Mouse (Mus musculus): ENCODE data around the gene Gm5458.
"Not testable (repeated sequence)": the region's sequence is repeated elsewhere in the genome, so short reads cannot be mapped to it uniquely, and the experiment has no call there.

Gene Gm5458

DNA sequence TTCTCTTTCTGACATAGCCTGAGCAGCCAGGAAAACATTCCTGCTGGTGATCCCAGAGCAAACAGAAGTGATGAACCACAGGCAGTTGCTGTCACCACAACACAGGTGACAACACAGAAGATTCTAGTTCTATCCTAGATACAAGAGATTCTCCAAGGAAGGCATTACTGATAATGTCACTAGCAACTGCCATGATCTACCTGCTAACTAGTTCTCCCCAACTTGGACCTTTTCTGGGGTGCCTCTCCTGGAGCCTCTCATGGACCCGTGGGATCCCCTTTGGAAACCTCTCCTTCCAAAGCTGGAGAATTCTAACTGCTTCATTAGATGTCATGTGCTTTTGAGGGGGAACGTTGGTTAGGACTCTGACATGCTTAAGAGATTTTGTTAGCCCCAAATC lies at the start of gene Gm5458:
Gene Gm5458, minus strand, starts transcription at position 101 of the 400 bp plus-strand sequence.
- DNase-seq (ENCODE audit: low read depth, low spot score): not testable (repeated sequence)

DNA sequence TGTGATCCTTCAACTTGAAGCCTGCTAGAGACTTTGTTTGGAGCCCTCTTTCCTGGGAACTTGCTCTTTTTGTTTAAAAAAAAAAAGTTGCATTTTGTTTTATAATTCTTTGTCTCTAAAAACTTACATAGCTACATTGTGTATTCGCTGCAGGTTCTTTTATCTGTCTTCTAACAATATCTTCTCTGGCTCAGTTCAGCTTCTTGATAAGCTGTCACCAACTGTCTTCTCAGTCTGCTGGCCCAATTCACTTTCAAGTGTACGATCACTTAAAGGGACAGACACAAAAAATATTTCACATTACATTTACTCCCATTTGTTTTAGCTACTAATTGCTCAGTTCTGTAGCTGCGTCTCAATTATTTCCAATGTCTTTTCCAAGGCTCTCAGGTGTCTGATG lies 43.9 kb upstream of the Gm5458 start:
- no peak for DNase-seq (ENCODE audit: low read depth, low spot score)

DNA sequence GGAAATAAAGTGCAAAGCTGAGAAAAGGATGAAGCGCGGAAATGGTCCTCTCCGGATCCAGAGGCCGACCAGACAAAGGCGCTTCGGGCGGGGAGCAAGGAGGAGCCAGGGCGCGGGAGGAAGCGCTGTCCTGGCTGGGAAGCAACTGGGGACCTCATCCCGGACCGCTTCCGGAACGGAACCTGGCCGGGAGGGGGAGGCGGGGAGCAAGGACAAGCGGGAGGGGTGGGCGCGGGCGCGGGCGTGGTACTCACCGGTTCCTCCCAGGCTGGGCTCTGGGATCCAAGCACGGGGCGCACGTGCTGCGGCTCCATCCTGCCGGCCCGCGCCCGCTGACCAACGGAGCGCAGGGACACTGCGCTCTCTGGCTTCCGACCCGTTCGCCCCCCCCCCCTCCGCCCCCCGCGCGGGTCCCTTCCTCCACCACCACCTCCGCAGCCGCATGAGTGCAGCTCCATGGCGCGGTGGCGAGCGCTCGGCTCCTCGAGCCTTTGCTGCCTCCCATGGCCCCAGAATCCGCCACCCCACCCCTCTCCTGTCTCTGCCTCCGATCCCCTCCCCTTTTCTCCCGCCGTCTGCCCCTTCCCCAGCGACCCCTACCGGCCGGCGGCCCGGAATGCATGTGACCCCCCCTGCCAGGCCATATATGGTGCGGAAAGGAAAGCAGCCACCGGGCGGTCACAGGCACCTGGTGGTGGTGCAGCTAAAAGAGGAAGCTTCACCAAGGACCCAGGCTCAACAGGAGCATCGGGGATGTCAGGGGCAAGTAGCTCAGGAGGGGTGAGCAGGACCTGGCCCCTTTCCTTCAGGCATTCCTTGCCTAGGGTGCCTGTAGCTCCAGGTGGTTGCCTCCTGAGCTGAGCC lies 17.3 kb downstream of the Gm5458 start, which contains the start of gene Gm2237:
Gene Gm2237, minus strand, starts transcription at position 332 of the 864 bp plus-strand sequence.
- DNase-seq (ENCODE audit: low read depth, low spot score): peak; percentile 1

DNA sequence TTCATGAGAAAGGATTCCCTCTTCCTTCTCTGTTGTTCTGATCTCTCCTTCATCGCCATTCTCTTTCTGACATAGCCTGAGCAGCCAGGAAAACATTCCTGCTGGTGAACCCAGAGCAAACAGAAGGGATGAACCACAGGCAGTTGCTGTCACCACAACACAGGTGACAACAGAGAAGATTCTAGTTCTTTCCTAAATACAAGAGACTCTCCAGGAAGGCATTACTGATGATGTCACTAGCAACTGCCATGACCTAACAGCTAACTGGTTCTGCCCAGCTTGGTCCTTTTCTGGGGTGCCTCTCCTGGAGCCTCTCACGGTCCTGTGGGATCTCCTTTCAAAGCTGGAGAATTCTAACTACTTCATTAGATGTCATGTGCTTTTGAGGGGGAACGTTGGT lies 52.5 kb downstream of the Gm5458 start, which contains the start of gene Gm2244:
Gene Gm2244, minus strand, starts transcription at position 101 of the 400 bp plus-strand sequence.
- DNase-seq (ENCODE audit: low read depth, low spot score): not testable (repeated sequence)
